Mouse (Mus musculus) midbrain, postnatal 0 days (tissue): Measurements from ENCODE around the gene Amz2. TPM values are rescaled to one million over a fixed set of nuclear protein-coding genes. Genes with fewer than 3 reads are reported as not detected.
A peak's percentile ranks its signal among the peaks of the same experiment; 100 is the strongest.

Source experiments
- ATAC-seq: fragments of 200-750 bp; cut with Nextera tagmentation; 2 replicates; pipeline ENCODE4 v1.8.0; 2017; ENCODE audit warnings: moderate number of reproducible peaks, mild to moderate bottlenecking, moderate TSS enrichment, moderate library complexity; ENCODE audit not compliant: low FRiP score
- DNase-seq: peaks from one replicate; pipeline ENCODE4 v3.0.0-alpha.2; 2015; ENCODE audit warnings: low spot score
- H3K27ac ChIP-seq: fragments of 300-500 bp; sonication (generic); 2 replicates; pipeline ENCODE4 v1.5.1; 2014; ENCODE audit warnings: low read depth, mild to moderate bottlenecking, low read length, mixed read lengths
- H3K27me3 ChIP-seq: fragments of 300-500 bp; sonication (generic); 2 replicates; pipeline ENCODE4 v1.6.1; 2014; ENCODE audit warnings: low read length, control low read depth, mixed read lengths; ENCODE audit not compliant: insufficient read depth
- H3K36me3 ChIP-seq: fragments of 300-500 bp; sonication (generic); 2 replicates; pipeline ENCODE4 v1.6.1; 2014; ENCODE audit warnings: low read length, control low read depth, mixed read lengths; ENCODE audit not compliant: insufficient read depth
- H3K4me1 ChIP-seq: fragments of 300-500 bp; sonication (generic); 2 replicates; pipeline ENCODE4 v1.6.1; 2014; ENCODE audit warnings: mild to moderate bottlenecking, control low read depth, antibody characterized with exemption, low read length, mixed read lengths; ENCODE audit not compliant: insufficient read depth
- H3K4me2 ChIP-seq: fragments of 300-500 bp; sonication (generic); 2 replicates; pipeline ENCODE4 v1.6.1; 2014; ENCODE audit warnings: low read depth, mild to moderate bottlenecking, low read length, mixed read lengths; ENCODE audit not compliant: poor library complexity, severe bottlenecking
- H3K4me3 ChIP-seq: fragments of 300-500 bp; sonication (generic); 2 replicates; pipeline ENCODE4 v1.5.1; 2014; ENCODE audit warnings: low read depth, mild to moderate bottlenecking, low read length, moderate library complexity
- H3K9ac ChIP-seq: fragments of 300-500 bp; sonication (generic); replicated peaks from 2 replicates; pipeline ENCODE4 v1.6.1; 2014; ENCODE audit warnings: mild to moderate bottlenecking, low read length, moderate library complexity, mixed read lengths; ENCODE audit not compliant: poor library complexity, severe bottlenecking
- H3K9me3 ChIP-seq: fragments of 300-500 bp; sonication (generic); 2 replicates; pipeline ENCODE4 v1.6.1; 2016; ENCODE audit warnings: low read length, control low read depth
- CTCF ChIP-seq: IDR thresholded peaks from 2 replicates; pipeline ENCODE4 v1.5.1; 2016; ENCODE audit warnings: antibody characterized with exemption, mild to moderate bottlenecking
- WGBS: fragments of 180-500 bp; shearing (Covaris S2); extraction: QIAGEN DNeasy Blood & Tissue Kit; methylation state at CpG from one replicate; pipeline ENCODE4 v1.1.7; 2014; 5-methylcytosine and 5-hydroxymethylcytosine counted together
- polyA plus RNA-seq: library from polyadenylated mRNA; unstranded; fragments of >200 nt; fragmentation: Nextera tagmentation; extraction: Ambion mirVana; gene quantifications from 2 replicates; pipeline ENCODE4 v1.2.1, GENCODE M21; 2015
- total RNA-seq: library from RNA; depleted of rRNA; stranded (reverse); fragments of >200 nt; gene quantifications from 2 replicates; pipeline ENCODE4 v1.2.3, GENCODE M21; 2014; rRNA removed

Gene Amz2
- total RNA-seq (156 and 182 TPM in 2 replicates), polyA plus RNA-seq (39.6 and 40.1 TPM in 2 replicates)

DNA sequence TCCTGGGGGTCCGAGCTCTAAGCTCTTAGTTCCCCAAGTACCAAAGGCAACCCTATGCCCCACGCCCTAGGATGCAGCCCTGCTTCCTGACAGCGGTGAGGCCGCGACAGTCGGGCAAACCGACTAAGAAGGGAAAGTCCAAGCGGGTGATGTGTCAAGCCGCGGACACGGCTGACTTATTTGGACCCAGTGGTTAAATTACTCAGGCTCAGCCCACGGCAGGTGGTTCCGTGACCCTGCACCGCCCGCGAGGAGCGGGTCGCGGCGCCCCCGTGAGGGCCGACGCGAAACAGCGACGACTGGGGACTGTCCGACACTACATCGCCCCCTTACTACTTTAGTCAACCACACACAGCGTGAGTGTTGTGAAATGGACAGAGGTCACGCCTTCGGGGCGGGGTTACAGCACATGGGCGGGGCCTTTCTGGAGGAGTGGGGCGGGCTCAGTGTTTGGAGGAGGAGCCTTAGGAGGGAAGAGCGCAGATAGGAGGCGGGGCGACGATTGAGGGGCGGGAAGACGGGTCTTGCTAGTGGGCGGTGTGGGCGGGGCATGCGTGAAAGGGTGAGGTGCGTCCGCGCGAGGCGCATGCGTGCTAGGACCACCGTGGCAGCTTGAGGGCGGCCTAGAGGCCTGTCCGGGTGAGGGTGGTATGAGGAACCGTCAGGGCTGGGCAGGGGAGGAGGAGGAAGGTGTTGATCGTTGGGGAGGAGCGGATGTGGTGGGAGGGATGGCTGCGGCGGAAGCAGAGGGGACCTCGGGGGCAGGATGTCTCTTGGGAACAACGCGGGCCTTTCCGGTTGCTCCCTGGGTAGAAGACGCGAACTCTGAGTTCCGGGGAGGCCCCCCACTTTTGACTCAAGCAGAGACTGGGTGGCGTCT, at the start of gene Amz2:
TSS of gene Amz2 (plus strand) at position 555 of the 880 bp plus-strand sequence.
- TF ChIP-seq CTCF = peak; percentile 84
- under 1% methylated on average over 65 of the region's 65 CpGs for WGBS
- Histone ChIP-seq H3K36me3 (peaks cover 6% of the 10 kb centered on the region), H3K4me2 (peak within 1 kb of the TSS; percentile 57), H3K4me1 (peaks cover 6% of the 10 kb centered on the region; the same call in 1 of the 2 replicates), H3K27ac (peak within 1 kb of the TSS; percentile 75), H3K27me3 (no peaks in the 10 kb centered on the region), H3K9ac (peak within 1 kb of the TSS; percentile 70), H3K4me3 (peak within 1 kb of the TSS; percentile 57), H3K9me3 (no peaks in the 10 kb centered on the region)
- ATAC-seq (peak; percentile 96), DNase-seq (peak; percentile 99)

DNA sequence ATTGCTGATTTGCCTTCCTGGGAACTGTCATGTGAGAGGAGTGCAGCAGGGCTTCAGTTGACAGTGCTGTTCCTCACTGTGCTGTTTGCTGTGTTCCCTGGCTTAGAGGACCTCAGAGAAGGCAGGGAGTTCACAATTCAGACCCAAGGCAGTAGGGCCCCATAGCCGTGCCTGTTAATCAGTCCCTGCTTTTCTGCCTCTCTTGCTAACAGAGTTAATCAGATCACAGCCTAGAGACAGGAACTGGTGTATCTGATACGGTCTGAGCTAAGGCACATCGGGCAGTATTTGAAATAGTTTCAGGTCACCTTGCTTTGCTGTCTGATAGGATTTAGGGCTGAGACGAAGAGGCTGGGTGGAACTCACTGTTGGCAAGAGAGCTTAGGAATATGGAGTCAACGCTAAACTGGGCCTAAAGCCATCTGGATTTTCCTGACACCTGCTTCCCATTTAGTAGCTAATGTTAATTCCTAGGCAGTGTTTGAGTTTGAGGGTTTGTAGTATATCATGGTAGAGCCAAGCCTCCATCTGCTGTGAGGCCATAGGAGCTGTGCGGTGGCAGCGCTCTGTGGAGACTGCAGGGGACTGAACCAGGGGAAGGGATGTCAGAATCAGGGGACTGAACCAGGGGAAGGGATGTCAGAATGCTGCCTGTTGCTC, 49.1 kb upstream of the Amz2 start:
- WGBS = 43% methylated on average over 7 of the region's 7 CpGs
- 0 out of 2 replicates have a peak overlapping the region, but pooled peaks have one; percentile 24 for H3K9ac ChIP-seq
- ATAC-seq (no peak), DNase-seq (peak; percentile 56)
- no peak for TF ChIP-seq CTCF
- no peaks in the 10 kb centered on the region for H3K36me3 ChIP-seq
- H3K9me3 ChIP-seq = no peaks in the 10 kb centered on the region
- H3K4me2 ChIP-seq = no peak overlapping the region
- H3K4me3 ChIP-seq = no peak overlapping the region
- H3K27ac ChIP-seq = no peak overlapping the region
- H3K27me3 ChIP-seq = no peaks in the 10 kb centered on the region
- H3K4me1 ChIP-seq = no peaks in the 10 kb centered on the region; the same call in 1 of the 2 replicates

DNA sequence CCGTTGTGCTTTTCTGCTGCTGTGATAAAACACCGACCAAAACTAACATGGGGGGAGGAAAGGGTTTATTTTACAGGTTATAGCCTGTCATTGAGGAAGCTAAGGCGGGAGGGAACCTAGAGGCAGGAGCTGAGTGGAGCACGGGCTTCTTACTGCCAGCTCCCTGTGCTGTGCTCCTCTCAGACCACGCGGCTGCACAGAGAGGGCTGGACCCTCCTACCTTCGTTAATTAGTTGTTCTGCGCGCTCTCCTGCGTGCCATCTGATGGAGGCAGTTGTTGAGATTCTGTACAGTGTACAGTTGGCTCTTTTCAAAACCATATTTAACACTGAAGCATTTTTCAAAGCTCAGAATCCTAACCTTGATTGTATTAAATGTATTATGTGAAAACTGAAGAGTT, 48.3 kb upstream of the Amz2 start:
- no peak for TF ChIP-seq CTCF
- H3K4me3 ChIP-seq = no peak overlapping the region
- H3K9me3 ChIP-seq = no peaks in the 10 kb centered on the region
- H3K27me3 ChIP-seq = no peaks in the 10 kb centered on the region
- H3K9ac ChIP-seq = no peak overlapping the region
- ATAC-seq (no peak), DNase-seq (no peak)
- H3K4me2 ChIP-seq = no peak overlapping the region
- no peak overlapping the region for H3K27ac ChIP-seq
- H3K36me3 ChIP-seq = no peaks in the 10 kb centered on the region
- no peaks in the 10 kb centered on the region; the same call in 1 of the 2 replicates for H3K4me1 ChIP-seq
- 46% methylated on average over 10 of the region's 10 CpGs for WGBS

DNA sequence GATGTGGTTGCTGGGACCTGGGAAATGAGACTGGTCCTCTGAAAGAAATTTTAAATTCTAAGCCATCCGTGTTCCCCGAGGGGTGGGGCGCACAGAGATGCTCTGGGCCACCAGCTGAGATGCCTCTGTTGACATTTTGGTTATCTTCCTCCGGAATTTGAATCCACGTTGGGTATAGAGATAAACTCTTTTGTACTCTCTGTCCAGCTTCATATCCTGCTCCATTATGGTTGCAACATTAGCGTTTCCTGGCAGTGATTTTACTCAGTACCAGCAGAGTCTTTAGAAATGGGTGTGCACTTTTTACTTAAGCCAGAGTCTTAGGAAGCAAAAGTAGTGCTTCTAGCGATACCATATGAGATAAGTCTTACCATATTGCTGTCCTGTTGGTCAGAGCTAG, 47.7 kb upstream of the Amz2 start:
- no peaks in the 10 kb centered on the region; the same call in 1 of the 2 replicates for H3K4me1 ChIP-seq
- H3K4me3 ChIP-seq = no peak overlapping the region
- no peaks in the 10 kb centered on the region for H3K27me3 ChIP-seq
- no peak overlapping the region for H3K4me2 ChIP-seq
- no peak overlapping the region for H3K27ac ChIP-seq
- 58% methylated on average over 7 of the region's 7 CpGs for WGBS
- ATAC-seq (no peak), DNase-seq (no peak)
- no peaks in the 10 kb centered on the region for H3K36me3 ChIP-seq
- TF ChIP-seq CTCF = no peak
- no peaks in the 10 kb centered on the region for H3K9me3 ChIP-seq
- H3K9ac ChIP-seq = no peak overlapping the region

DNA sequence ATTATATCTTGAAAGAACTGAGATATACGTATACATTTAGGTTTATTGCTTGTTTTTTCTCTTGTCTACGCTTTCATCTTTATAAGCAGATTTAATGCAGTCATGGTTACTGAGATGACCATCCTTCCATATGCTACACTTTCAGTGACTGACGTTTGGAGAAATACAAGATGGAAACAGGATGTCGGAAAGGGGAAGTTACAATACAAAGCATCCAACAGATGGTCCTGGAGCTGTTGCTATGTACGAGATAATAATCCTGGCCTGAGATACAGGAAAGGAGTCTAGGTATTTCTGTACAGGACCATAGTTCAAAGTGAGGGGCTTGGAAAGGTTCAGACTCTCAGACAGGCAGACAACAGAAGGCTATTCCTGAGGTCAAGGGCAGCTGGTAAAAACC, 45.1 kb upstream of the Amz2 start:
- no peak overlapping the region for H3K4me2 ChIP-seq

DNA sequence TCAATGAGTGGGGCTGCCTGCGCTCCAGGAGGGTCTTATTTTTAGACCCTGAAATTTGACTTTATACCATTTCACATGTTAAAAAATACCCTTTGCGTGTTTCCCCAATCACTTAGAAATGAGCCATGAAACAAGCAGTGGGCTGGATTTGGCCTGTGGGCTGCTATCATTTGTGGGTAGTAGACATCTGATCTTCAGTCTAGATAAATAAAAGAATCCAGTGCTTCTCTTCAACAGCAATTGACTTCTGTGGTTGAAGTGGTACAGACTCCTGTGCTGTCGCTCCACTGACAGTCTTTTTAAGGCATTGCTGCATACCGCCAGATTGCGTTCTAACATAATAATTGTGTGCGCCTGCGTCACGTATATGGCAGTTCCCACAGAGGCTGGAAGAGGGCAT, 40.5 kb upstream of the Amz2 start:
- TF ChIP-seq CTCF = no peak
- H3K4me1 ChIP-seq = no peaks in the 10 kb centered on the region
- H3K4me2 ChIP-seq = no peak overlapping the region
- DNase-seq (no peak), ATAC-seq (no peak)
- no peak overlapping the region for H3K4me3 ChIP-seq
- no peak overlapping the region for H3K27ac ChIP-seq
- no peaks in the 10 kb centered on the region for H3K36me3 ChIP-seq
- 92% methylated on average over 8 of the region's 8 CpGs for WGBS
- H3K27me3 ChIP-seq = no peaks in the 10 kb centered on the region
- H3K9me3 ChIP-seq = no peaks in the 10 kb centered on the region
- no peak overlapping the region for H3K9ac ChIP-seq

More for the DNA sequence above, 45.1 kb upstream of the Amz2 start:
- WGBS = 81% methylated on average over 5 of the region's 5 CpGs
- no peaks in the 10 kb centered on the region; the same call in 1 of the 2 replicates for H3K4me1 ChIP-seq
- H3K27ac ChIP-seq = no peak overlapping the region
- no peak for TF ChIP-seq CTCF
- H3K9ac ChIP-seq = no peak overlapping the region
- H3K9me3 ChIP-seq = no peaks in the 10 kb centered on the region
- no peaks in the 10 kb centered on the region for H3K27me3 ChIP-seq
- H3K36me3 ChIP-seq = no peaks in the 10 kb centered on the region
- ATAC-seq = no peak
- DNase-seq = no peak
- no peak overlapping the region for H3K4me3 ChIP-seq
